Mouse (Mus musculus) spleen, adult 2 months (tissue): Measurements from ENCODE around the gene Rad54l2.

Source experiments
- CTCF ChIP-seq: fragments of 200-500 bp; IDR thresholded peaks from 2 replicates; pipeline ENCODE4 v1.5.1; 2011; ENCODE audit warnings: mild to moderate bottlenecking, inconsistent platforms; ENCODE audit not compliant: insufficient read depth, insufficient read length, insufficient replicate concordance; ENCODE audit errors: extremely low read depth
- POLR2A ChIP-seq: fragments of 200-500 bp; IDR thresholded peaks from 2 replicates; pipeline ENCODE4 v1.6.1; 2011; ENCODE audit warnings: low read depth, low read length, inconsistent platforms

DNA sequence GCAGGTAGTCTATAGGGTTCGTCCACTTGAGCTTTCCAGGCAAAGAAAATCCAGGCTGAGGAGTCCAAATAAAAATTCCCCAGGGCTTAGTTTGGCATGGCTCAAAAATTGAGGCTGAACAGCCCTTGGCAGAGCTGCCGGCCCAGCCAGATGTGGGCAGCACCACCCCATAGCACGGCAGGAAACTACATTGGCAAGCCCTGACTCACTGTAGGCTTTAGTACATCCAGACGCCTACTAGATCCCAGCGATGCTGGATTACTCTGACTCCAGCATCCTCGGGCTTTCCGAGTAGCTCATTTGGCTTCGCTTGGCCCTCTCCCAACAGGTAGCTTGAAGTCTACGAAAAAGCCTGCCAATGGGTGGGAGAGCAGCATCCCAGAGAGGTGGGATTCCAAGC is 108.0 kb downstream of the Rad54l2 start:
- TF ChIP-seq POLR2A (no peak), CTCF (no peak)
